Mouse (Mus musculus) layer of hippocampus, postnatal 10 days (tissue): ENCODE results near the gene Krtap26-1. TPM values are rescaled to one million over a fixed set of nuclear protein-coding genes. Genes with fewer than 3 reads are reported as not detected.

Source experiments
- DNase-seq, 2 experiments: peaks; one replicate each; pipeline ENCODE4 v3.0.0; 2021; ENCODE audit warnings: low spot score in 2 of 2
- long read RNA-seq: library from polyadenylated mRNA; stranded (forward); transcript quantifications from one replicate; pipeline ENCODE4 v2.0.0, GENCODE M21; 2023
- total RNA-seq, 2 experiments: library from RNA; stranded (reverse); gene quantifications; 2 replicates each; pipeline ENCODE4 v1.2.3; 2021

Krtap26-1 gene
- total RNA-seq = not detected
- long read RNA-seq = 0 reads

DNA sequence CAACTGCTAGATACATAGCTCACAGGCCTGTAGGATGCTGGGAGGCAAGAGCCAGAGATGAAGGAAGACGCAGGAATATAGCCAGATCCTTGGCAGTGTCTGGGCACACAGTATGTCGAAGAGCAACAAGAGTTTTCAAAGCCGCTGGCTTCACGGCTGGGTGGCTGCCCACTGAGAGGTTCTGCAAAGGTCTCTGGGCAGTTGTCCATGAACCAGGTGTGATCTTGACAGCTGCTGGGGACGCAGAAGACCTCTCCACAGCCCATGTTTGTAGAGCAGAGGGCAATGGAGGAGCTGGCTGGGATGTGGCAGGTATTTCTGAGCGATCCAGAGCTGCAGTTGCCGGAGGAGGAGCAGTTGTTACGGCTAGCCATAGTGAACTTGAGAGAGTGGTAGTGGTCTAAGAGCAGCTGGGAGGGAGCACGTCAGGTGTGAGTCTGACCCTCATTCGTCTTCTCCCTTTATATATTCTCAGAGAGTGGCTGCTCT lies at the start of gene Krtap26-1:
TSS of gene Krtap26-1 (minus strand) at position 439 of the 489 bp plus-strand sequence.
- DNase-seq = no peak

- DNase-seq = no peak
Observed at GRCm38 (mm10) chr16:88696256-88696655, 48.7 kb upstream of the Krtap26-1 start.

DNA sequence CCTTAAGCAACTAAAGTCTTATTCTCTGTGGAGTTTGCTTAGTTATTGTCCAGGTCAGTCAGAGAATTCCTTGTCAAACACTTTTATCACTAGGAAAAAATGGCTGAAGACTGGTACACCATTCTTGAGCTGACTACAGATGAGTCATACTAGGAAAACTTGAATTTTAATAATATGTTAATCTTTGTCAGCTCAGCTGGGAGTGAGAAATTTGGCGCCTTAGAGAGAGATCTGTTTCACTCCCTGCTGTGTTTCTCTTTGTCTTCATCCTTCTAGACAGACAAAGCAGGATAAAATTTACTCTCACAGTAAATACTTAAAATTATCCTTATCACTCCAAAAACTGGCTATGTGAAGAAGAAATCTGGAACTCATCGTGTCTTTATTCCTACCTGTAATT lies 33.7 kb upstream of the Krtap26-1 start:
- DNase-seq = no peak

- DNase-seq = no peak
Observed at GRCm38 (mm10) chr16:88679099-88679498, 31.5 kb upstream of the Krtap26-1 start.

GRCm38 (mm10) chr16:88671571-88671970 lies 24.0 kb upstream of the Krtap26-1 start, which contains the start of gene Krtap27-1:
Krtap27-1 (minus strand) TSS chr16:88671671.
- DNase-seq = no peak

DNA sequence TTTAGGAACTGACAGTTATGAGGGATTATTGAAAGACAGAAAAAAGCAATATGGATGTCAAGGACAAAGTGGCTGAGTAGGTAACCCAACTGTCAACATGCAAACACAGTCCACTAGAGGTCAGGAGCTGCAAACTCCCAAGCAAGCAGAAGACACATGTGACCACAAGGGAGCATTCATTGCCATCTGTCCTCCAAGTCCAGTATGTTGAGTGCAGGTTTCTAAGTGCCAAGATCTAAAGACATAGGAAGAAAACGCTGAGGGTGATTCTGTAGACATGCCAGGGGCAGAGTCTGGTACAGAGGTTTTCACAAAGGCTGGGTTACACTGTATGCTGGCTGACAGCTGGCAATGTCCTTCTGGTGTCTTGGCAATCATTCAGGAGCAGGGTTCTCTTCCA lies 9.8 kb upstream of the Krtap26-1 start:
- DNase-seq = no peak

- DNase-seq = no peak
Observed at GRCm38 (mm10) chr16:88651952-88652351, 4.4 kb upstream of the Krtap26-1 start.

- no peak for DNase-seq
Observed at GRCm38 (mm10) chr16:88651082-88651481, 3.5 kb upstream of the Krtap26-1 start.

GRCm38 (mm10) chr16:88646366-88647111 lies 1.1 kb downstream of the Krtap26-1 start:
- no peak for DNase-seq

GRCm38 (mm10) chr16:88640053-88640452 lies 7.5 kb downstream of the Krtap26-1 start:
- DNase-seq = no peak

- no peak for DNase-seq
Observed at GRCm38 (mm10) chr16:88635142-88635541, 12.5 kb downstream of the Krtap26-1 start.

DNA sequence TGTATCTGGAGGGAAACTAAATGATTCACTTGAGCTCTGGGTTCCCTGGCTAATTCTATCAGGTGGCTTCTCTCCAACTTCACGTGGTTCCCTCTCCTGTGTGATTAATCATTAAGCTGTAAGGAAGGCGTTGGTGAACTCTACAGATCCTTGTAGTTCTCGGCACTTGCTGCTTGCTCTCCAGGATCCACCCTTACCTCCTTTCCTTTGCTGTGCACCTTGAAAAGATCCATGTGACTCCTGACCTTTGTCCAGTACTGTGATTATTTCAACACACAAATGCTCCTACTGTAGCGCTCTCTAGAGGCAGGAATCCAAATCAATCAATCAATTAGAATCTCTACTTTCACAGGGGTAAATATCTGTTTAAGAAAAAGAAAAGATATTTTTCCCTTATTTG lies 16.1 kb downstream of the Krtap26-1 start:
- no peak for DNase-seq

DNA sequence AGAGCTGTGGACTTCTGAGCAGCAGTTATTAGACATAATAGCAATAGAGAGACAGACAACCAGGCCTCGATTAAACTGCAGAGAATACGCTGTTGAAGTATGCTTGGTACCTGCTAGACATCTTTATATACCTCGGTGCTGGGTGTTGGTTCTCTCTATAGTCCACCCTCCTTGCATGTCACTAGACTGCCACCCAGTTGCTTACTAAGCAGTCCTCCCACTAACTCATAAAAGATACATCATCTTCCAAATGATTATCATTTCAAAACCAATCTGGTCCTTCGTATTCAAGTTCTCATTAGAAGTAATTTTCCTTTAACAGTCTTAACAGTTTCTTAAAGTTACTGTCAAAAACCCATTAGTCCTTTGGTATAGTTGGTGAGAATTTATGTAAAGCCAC lies 20.0 kb downstream of the Krtap26-1 start, which contains the start of gene 2310079G19Rik:
TSS of gene 2310079G19Rik (minus strand) at position 101 of the 400 bp plus-strand sequence.
- DNase-seq = no peak

GRCm38 (mm10) chr16:88612712-88613111 lies 34.9 kb downstream of the Krtap26-1 start:
- no peak for DNase-seq

- no peak for DNase-seq
Observed at GRCm38 (mm10) chr16:88611922-88612321, 35.7 kb downstream of the Krtap26-1 start, which contains the start of gene Krtap24-1. Krtap24-1 (minus strand) TSS chr16:88612279.

GRCm38 (mm10) chr16:88604570-88604969 lies 43.0 kb downstream of the Krtap26-1 start:
- no peak for DNase-seq

GRCm38 (mm10) chr16:88602464-88602863 lies 45.1 kb downstream of the Krtap26-1 start:
- DNase-seq = no peak

- DNase-seq = no peak
Observed at GRCm38 (mm10) chr16:88600303-88600702, 47.3 kb downstream of the Krtap26-1 start.

- no peak for DNase-seq
Observed at GRCm38 (mm10) chr16:88599504-88600237, 47.9 kb downstream of the Krtap26-1 start.
